ENCODE assay signal across 8 mouse cellular contexts in genomic region chr1:193382841-193383462, GRCm38 (mm10). TPM values are rescaled to one million over a fixed set of nuclear protein-coding genes. Genes with fewer than 3 reads are reported as not detected.
DNase-seq lines count a peak whose midpoint lies in the region; ATAC-seq and TF ChIP-seq lines count a peak whose summit lies in the region.

No protein-coding gene starts in this region.

- H3K27ac ChIP-seq in ES-E14 (ENCODE audit: insufficient read depth, low read depth, low read length, poor library complexity, severe bottlenecking) = no peak overlapping the region
- peak overlapping the region; percentile 64 for H3K27ac ChIP-seq in heart, embryonic 15.5 days

- in situ Hi-C loops in ES-E14 (cut with MboI; ENCODE audit: low sequenced_read_pairs in 2 of 2, unreplicated experiment in 2 of 2) = no loop called here

- no peaks in the 10 kb centered on the region for H3K4me1 ChIP-seq in ES-E14 (ENCODE audit: control insufficient read depth in 2 of 2, insufficient read depth in 2 of 2, low read length in 2 of 2, poor library complexity in 1 of 2)
- H3K4me1 ChIP-seq in heart, embryonic 15.5 days (replicated peaks) = peaks cover 27% of the 10 kb centered on the region

- peak; percentile 78 for ATAC-seq in common myeloid progenitor, adult 5-6 weeks (replicated peaks; ENCODE audit: low read depth, poor library complexity, severe bottlenecking)
- ATAC-seq in heart, embryonic 15.5 days (replicated peaks; ENCODE audit: insufficient number of reproducible peaks, insufficient read depth, low FRiP score, low read depth) = peak; percentile 45; the same call in 1 of the 2 replicates

- H3K4me2 ChIP-seq in heart, embryonic 15.5 days = peak overlapping the region; percentile 70

- no peaks in the 10 kb centered on the region for H3K27me3 ChIP-seq in heart, embryonic 15.5 days

- peak overlapping the region; percentile 15; the same call in 1 of the 2 replicates for H3K9ac ChIP-seq in ES-E14 (ENCODE audit: insufficient read depth, low read depth, low read length, poor library complexity, severe bottlenecking)
- peak overlapping the region; percentile 20; the same call in 1 of the 2 replicates for H3K9ac ChIP-seq in heart, embryonic 15.5 days

- no peaks in the 10 kb centered on the region for H3K9me3 ChIP-seq in ES-E14 (ENCODE audit: control insufficient read depth, insufficient read depth, low read depth, low read length)
- H3K9me3 ChIP-seq in heart, embryonic 15.5 days (replicated peaks) = no peaks in the 10 kb centered on the region

- WGBS in heart, embryonic 15.5 days = 4% methylated on average over 8 of the region's 8 CpGs

- H3K4me3 ChIP-seq in ES-E14 (ENCODE audit: insufficient read depth in 1 of 2, low read depth in 1 of 2, low read length in 2 of 2, poor library complexity in 1 of 2, severe bottlenecking in 1 of 2) = peak overlapping the region; percentile 21 to 54; a peak in 2 of 4 replicates
- H3K4me3 ChIP-seq in heart, embryonic 15.5 days = peak overlapping the region; percentile 43

- H3K36me3 ChIP-seq in ES-E14 (ENCODE audit: control insufficient read depth, insufficient read depth, low read length, poor library complexity, severe bottlenecking) = no peaks in the 10 kb centered on the region
- H3K36me3 ChIP-seq in heart, embryonic 15.5 days = no peaks in the 10 kb centered on the region

- peak; percentile 72 for DNase-seq in CD4-positive, CD25-positive, alpha-beta regulatory T cell, adult 2 months (ENCODE audit: low read depth, low spot score)
- DNase-seq in ES-E14 (ENCODE audit: low read depth, low spot score) = peak; percentile 25
- peak; percentile 72 for DNase-seq in kidney, postnatal 10 days
- DNase-seq in lung, postnatal 4 days = peak; percentile 50 to 61
- peak; percentile 16 to 55 for DNase-seq in spleen, postnatal 10 days (ENCODE audit: low spot score in 2 of 2)
- DNase-seq in right cerebral cortex, postnatal 4 days = no peak

TF ChIP-seq in ES-E14, 5 proteins besides CTCF, POLR2A, EP300 and RAD21:
- TF ChIP-seq ZC3H11A (IDR thresholded peaks at IDR 0.05; ENCODE audit: borderline replicate concordance, low read depth, low read length) (no peak), HCFC1 (IDR thresholded peaks at IDR 0.05; ENCODE audit: borderline replicate concordance, insufficient read depth, low read length) (0 out of 2 replicates have a peak, but pooled peaks have one; percentile 30)
TF ChIP-seq in ES-E14: peak in this region for 1.

RNA-seq across cellular contexts. Expression of gene Camk1g, which starts 12.9 kb away (rescaled TPM):
- total RNA-seq in ES-E14 (2012; rRNA removed) = not detected in 2 replicates
- total RNA-seq in common myeloid progenitor, adult 5-6 weeks (2017) = 0.09 TPM in 1 of 2 replicates, not detected in the other
- 11.5 and 13.3 TPM in 2 replicates for polyA plus RNA-seq in heart, embryonic 15.5 days (2015; fragmentation: Nextera tagmentation; extraction: Ambion mirVana)
